Comparison of ENCODE assay signal across 9 mouse cellular contexts in the genomic region with DNA sequence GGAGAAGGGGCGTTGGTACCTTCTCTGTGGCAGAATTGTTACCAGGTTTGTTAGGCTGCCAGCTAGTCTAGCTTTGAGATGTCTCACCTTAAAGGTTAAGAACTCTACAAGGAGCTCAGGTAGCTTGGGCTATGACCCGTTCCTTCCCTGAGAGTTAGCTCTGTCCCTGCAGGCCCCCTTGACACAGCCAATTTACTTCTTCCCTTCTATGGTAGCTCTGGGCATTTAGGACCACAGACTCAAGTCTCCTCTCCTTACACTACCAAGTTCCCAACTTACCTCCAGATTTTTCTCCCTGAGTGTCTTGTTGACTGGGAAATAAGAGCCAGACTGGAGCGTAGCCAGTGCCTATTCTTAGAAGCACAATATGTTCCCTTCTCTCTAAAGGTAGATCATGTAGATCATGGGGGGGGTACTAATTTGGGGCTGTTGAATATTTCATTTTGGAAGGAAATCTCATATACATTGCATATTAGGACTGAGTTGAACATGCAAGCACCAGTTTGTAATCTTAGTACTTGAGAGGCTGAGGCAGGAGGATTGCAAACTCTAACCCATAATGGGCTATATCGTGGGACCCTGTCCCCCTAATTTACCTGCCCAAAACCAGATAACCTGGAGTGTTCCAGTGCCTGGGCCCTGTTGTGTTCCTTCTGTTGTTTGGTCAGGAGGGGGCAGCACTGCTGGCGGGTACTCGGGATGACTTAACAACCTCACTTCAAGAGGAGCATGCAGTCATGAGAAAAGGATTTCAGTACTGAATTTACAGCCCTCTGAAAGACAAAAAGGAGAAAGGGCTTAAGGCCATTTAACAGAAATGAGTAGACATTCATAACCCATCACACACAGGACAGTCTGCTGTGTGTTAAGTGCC. TPM values are rescaled to one million over a fixed set of nuclear protein-coding genes. Genes with fewer than 3 reads are reported as not detected.
A peak's percentile ranks its signal among the peaks of the same experiment; 100 is the strongest.
DNase-seq lines count a peak whose midpoint lies in the region; ATAC-seq lines count a peak whose summit lies in the region.
"Had no signal": no experiment of that assay in that cellular context is flagged by ENCODE, and none has a peak within 500 bp of the region (broad histone marks: within the 10 kb centered on the region; RNA-seq: fewer than 3 reads in every experiment).

No protein-coding gene starts in this region.

- ATAC-seq in cerebellum, adult (ENCODE audit: insufficient number of reproducible peaks, low FRiP score, low TSS enrichment), result 0 out of 2 replicates have a peak, but pooled peaks have one; percentile 31
- peak; percentile 52; the same call in 1 of the 2 replicates for ATAC-seq in common myeloid progenitor, adult 5-6 weeks (replicated peaks; ENCODE audit: low read depth, poor library complexity, severe bottlenecking)
- ATAC-seq: hindbrain, postnatal 0 days had no signal

- DNase-seq in cerebellum, postnatal 4 days (ENCODE audit: low spot score in 2 of 2), result no peak
- peak; percentile 34 to 59 for DNase-seq in left cerebral cortex, postnatal 14 days (ENCODE audit: low spot score in 2 of 2)
- no peak for DNase-seq in left cerebral cortex, postnatal 10 days (ENCODE audit: extremely low spot score in 1 of 2, low spot score in 2 of 2)
- DNase-seq in ZHBTc4 (ENCODE audit: low read depth, low spot score), result peak; percentile 58
- DNase-seq in adrenal gland, adult (ENCODE audit: inconsistent age in 2 of 2, low spot score in 1 of 2), result no peak
- DNase-seq in testis, postnatal 14 days (ENCODE audit: low spot score), result no peak

- intact Hi-C loops in left cerebral cortex, postnatal 14 days (cut with DNase I), result no loop called here
- intact Hi-C loops in left cerebral cortex, postnatal 10 days (cut with DNase I), result no loop called here

RNA-seq across cellular contexts. Expression of a gene that starts 46.6 kb away (rescaled TPM):
- 10 to 100 TPM; 66.2 to 72.1 TPM for total RNA-seq in left cerebral cortex, postnatal 14 days (2021)
- total RNA-seq in left cerebral cortex, postnatal 10 days (2021), result 10 to 100 TPM; 56.0 to 56.2 TPM
- total RNA-seq in common myeloid progenitor, adult 5-6 weeks (2017), result 3.6 and 5.3 TPM in 2 replicates

Comparison
In these comparisons a context has a peak if more than half of its experiments do, and no peak if none do; other contexts are left out.
1. DNase-seq: peak in left cerebral cortex, postnatal 14 days (2 of 2) and ZHBTc4 (single experiment); none in cerebellum, postnatal 4 days (0 of 2), left cerebral cortex, postnatal 10 days (0 of 2), adrenal gland, adult (0 of 2) and testis, postnatal 14 days (single experiment).